Mouse (Mus musculus): ENCODE measurements at regions not wholly inside any gene's neighbourhood (a gene's known extent, or its start where the extent isn't known, plus 50 kb on each side); places are given as distances from the start of the nearest gene placed in this dataset. TPM values are rescaled to one million over a fixed set of nuclear protein-coding genes. Genes with fewer than 3 reads are reported as not detected.

GRCm38 (mm10) chr13:70903150-70903549 lies 61.5 kb upstream of the Adamts16 start:
- no peaks in the 10 kb centered on the region for H3K9me3 ChIP-seq (replicated peaks)
- H3K4me1 ChIP-seq, result 0 out of 2 replicates have a peak, but pooled peaks cover 12% of the 10 kb centered on the region
- H3K27ac ChIP-seq, result peak overlapping the region; percentile 65
- no peak for ATAC-seq (replicated peaks; ENCODE audit: low FRiP score)
- no peak overlapping the region for H3K4me2 ChIP-seq
- H3K4me3 ChIP-seq (replicated peaks), result no peak overlapping the region
- H3K27me3 ChIP-seq, result no peaks in the 10 kb centered on the region
- no peaks in the 10 kb centered on the region for H3K36me3 ChIP-seq
- 82% methylated on average over 2 of the region's 2 CpGs for WGBS
- no peak overlapping the region for H3K9ac ChIP-seq

GRCm38 (mm10) chr13:70902727-70903126 lies 61.1 kb upstream of the Adamts16 start:
- Histone ChIP-seq H3K9ac (no peak overlapping the region), H3K27ac (no peak overlapping the region), H3K4me1 (0 out of 2 replicates have a peak, but pooled peaks cover 12% of the 10 kb centered on the region), H3K9me3 (replicated peaks) (no peaks in the 10 kb centered on the region), H3K36me3 (no peaks in the 10 kb centered on the region), H3K27me3 (no peaks in the 10 kb centered on the region), H3K4me2 (no peak overlapping the region), H3K4me3 (replicated peaks) (no peak overlapping the region)
- 36% methylated on average over 10 of the region's 10 CpGs for WGBS
- ATAC-seq (replicated peaks; ENCODE audit: low FRiP score), result no peak

GRCm38 (mm10) chr13:70891634-70892033 lies 50.0 kb upstream of the Adamts16 start:
- Histone ChIP-seq H3K27ac (no peak overlapping the region), H3K4me1 (no peaks in the 10 kb centered on the region), H3K4me3 (replicated peaks) (no peak overlapping the region), H3K27me3 (no peaks in the 10 kb centered on the region), H3K4me2 (no peak overlapping the region), H3K9ac (no peak overlapping the region), H3K36me3 (no peaks in the 10 kb centered on the region), H3K9me3 (replicated peaks) (no peaks in the 10 kb centered on the region)
- WGBS, result 64% methylated on average over 5 of the region's 5 CpGs
- ATAC-seq (replicated peaks; ENCODE audit: low FRiP score), result no peak

Small RNA genes in the stretch of these regions (microRNA-seq; reads per million reads assigned to microRNA genes)
- gene Mir466f-4, result not detected
